Mouse (Mus musculus) embryonic fibroblast, embryonic 13.5 days (primary cell): ENCODE measurements around the gene Cchcr1.
A peak's percentile ranks its signal among the peaks of the same experiment; 100 is the strongest.

Experiments
- CTCF ChIP-seq: IDR thresholded peaks from 2 replicates; pipeline ENCODE4 v1.5.1; 2011; ENCODE audit warnings: mild to moderate bottlenecking, control low read depth, low read length, moderate library complexity, borderline replicate concordance; ENCODE audit not compliant: insufficient read depth
- POLR2A ChIP-seq: IDR thresholded peaks from 2 replicates; pipeline ENCODE4 v1.6.1; 2011; ENCODE audit warnings: low read depth, mild to moderate bottlenecking, control low read depth, low read length, moderate library complexity

DNA sequence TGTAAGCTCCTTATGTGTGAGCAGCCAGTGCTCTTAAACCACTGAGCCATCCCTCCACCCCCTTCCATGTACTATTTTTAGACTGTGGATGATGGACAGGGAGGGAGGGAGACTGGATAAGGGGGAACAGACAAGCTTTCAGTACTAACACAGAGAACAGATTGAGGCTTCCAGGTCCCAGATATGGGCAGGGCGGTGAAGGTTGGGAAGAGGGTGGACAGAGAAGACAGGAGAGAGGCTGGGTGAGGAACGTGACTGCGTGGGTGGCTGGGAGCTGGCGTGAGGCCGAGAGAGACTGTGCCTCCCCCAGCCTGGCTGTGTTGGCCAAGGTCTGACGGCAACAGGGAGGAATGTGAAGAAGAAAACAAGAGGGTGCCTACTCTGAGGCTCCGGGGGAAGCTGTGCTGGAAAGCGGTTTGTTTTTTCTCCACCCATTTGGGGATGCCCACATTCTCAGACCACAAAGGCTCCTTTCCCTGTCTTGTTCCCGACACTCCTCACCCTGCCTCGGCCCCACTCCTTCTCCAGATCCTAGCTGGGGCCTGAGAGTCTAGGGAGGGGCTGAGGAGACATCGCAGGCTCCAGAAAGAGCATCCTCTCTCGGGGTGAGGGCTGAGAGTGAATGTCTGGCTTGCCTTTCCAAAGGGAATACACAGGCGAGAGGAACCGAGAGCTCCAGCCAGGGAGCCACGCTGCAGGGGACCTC, 32.7 kb downstream of the Cchcr1 start:
- TF ChIP-seq CTCF (no peak), POLR2A (peak; percentile 34; the same call in 1 of the 2 replicates)
